Mouse (Mus musculus) cerebellum, postnatal 36 days (tissue): ENCODE results near the gene Cbx2.
A peak's percentile ranks its signal among the peaks of the same experiment; 100 is the strongest.

ENCODE experiments used
- DNase-seq, 2 experiments: peaks; one replicate each; pipeline ENCODE4 v3.0.0; 2021 to 2022; ENCODE audit warnings: mixed read lengths in 2 of 2

Gene Cbx2

DNA sequence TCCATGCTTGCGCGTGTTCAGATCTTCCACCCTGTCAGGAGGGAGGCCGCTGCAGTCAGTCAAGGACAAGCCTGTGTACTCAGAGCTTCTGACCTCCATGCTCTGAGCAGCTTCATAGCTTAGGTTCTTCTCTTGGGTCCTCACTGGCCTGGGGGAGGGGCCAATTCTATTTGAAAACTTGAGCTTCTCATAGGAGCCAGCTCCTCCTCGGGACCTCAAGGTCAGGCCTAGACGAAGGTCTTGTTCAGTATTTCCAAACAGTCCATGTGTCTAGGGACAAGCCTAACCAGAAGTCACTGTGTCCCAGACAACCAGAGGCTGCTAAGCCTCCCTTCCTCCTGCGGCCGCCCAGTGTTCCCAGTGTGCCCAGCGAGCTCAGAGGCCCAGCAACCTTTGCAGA, 44.1 kb downstream of the Cbx2 start:
- no peak for DNase-seq

DNA sequence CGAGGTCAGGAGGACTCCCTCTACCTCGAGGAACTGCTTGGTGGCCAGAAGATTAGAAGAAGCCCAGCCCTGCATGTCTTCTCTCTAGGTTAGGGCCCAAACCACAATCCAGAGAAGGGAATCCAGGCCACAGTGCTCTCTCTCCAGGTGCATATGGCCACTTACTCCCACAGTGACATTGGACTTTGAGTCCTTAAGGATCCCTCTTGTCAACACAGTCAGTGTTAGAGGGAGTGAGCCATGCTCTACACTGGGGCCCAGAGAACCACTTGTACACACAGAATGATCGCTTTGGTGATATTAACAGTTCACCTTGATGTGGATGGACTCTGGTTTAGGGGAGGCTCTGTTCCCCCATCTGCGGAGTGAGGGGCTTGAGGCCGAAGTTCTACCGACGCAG, 49.5 kb downstream of the Cbx2 start:
- DNase-seq, result no peak

DNA sequence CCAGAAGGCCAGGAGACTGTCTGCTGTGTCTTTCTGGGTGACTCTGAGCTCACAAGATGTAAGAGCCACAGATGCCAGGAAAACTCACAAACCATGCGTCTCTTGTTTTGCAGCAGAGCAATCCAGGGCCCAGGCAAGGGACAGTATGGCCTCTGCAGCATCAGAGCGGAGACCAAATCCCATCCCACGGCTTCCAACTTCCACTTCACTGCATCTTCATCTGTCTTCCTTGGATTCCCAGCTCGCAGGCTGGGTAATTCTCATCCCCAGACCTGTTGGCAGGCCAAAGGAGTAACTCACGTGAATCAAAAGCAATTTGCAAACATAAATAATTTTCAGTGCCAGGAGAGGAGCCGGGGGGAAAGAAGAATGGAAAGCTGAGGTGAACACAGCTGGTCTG, 50.2 kb downstream of the Cbx2 start:
- no peak for DNase-seq

DNA sequence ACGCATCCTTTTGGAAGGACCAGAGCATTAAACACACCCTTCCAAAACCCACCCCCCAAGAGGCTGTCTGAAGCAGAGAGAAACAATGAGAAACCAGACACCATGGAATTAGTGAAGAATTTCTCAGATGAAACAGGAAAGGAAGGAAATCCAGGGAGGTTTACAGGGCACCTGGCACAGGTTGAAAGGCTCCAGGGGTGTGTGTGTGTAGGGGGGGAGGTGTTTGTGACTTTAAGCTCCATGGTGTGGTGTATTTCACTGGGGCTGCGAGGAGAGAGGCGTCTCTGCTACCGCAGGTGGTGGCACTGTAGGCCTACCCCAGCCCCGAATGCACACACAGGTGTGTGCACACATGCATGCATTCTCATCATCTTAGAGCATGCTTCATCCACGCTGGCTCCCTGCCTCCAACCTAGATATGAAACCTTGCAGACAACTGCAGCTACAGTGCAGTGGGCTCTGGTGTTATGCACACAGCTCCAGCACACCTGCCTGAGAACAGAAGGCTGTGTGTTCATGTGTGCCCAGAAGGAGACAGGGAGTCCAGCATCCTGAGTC, 51.2 kb downstream of the Cbx2 start:
- DNase-seq, result no peak

DNA sequence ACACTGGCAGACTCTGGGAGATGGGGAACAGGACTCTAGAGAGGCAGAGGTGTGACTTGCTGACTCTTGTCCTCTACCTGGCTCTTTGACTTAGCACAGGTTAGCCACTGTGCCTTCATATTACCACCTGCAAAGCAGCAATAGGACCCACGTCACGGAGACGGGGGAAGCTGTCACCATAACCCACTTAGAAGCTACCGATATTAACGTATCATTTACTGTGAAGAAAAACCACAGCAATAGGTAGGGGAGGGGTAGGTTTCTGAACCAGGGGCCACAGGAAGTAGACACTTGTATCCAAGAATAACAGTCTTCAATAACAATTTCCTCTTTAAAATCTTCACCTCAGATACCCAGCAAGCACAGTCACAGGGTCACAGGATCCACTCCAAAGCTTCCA, 53.0 kb downstream of the Cbx2 start:
- no peak for DNase-seq

DNA sequence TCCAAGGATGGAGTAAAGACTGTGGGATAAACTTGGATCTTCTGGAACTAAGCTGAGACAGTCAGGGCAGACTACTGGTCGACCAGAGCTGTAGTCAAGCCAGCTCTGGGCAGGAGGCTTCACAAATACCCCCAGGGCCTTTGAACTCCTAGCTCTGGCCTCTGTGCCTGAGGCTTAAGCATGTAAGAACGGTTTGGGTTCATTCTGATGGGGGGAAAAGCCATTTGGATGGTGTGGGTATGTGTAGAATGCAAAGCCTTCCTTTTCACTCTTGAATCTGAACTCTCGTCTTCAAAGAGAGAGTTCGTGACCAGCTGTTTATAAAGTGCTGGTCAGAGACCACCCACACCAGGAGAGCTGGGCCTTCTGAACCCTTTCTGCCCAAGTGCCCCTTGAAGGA, 55.0 kb downstream of the Cbx2 start:
- no peak for DNase-seq

DNA sequence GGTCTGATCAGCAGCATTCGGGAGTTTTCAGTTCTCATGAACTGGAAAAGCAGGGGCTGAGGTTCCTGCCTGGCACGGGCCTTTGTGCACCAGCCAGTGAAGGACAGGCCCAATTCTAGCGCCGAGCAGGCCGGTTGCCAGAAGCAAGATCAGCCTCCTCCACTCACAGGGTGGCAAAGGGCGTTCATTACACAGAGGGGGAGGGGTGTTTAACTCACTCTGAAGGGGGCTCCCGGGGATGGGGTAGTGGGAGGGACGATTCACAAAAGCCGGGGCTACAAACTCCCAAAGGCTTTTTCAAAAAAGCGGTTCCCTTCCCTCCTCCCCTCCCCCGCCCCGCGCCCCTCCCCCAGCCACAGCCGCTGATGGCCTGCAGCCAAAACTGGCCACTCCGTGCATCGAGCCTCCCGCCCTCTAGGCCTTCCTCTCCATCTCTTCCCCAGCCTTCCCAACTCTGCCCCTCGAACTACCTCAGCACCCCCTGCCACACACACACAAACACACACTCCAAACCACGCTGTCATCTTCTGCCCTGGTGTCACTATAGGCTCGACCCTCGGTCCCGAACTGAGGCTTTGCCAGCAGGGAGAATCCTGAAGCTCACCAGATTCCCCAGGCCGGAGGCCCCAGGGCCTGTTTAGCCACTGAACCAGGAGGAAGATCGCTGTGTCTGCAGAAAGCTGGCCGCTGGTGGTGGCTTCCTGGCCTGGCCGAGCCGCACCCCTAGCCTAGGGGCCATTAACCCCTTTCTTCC, 56.1 kb downstream of the Cbx2 start:
- peak; percentile 63 to 67 for DNase-seq

DNA sequence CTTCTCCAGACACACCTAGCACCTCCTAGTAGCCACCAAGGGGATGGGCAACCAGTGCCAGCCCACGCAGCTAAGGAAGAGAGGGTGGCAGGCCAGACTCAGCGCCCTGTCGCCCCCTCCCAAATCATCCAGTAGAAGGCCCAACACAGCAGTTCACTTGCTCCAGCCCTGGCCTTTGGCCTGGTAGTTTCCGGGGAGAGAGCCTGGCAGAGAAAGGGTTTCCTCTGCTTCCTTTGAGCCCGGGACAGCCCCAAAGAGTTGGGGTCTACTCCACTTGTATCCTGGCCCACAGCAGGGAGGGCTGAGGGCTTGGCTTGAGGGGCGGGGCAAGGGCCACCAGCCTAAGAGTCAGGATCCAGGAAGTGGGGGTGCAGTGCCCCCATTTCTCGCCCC, 56.7 kb downstream of the Cbx2 start:
- DNase-seq, result no peak

DNA sequence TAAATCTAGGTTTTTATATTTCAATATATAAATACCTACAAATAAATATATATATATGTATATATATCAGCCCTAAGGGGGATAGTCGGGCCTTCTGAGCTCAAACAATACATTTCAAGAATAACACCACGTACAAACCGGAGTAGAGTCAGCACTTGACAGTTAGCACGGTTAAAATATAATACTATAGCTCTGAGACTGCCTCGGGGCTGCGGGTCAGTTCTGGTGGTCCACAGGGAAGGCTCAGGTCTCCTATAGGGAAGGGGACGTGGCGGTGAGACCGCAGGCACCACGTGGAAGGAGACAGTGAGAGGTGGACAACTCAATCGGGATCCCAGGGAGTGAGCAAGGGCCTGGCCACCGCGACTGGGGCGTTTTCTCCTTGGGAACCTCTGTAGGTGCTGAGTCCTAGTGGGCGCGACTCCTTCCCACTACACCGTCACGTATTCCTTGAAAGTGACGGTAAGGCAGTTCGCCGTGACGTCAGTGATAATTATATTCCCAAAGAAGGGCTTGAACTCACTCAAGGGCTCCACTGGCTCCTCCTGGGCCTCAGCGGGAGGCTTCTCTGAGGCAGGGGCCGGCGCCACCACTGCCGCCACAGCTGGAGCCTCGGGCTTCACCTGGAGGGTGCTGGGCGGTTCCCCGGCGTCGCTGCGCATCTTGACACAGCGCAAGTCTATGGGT, 57.8 kb downstream of the Cbx2 start:
- DNase-seq, result no peak
